Mouse (Mus musculus): ENCODE data around the gene Ago4. TPM values are rescaled to one million over a fixed set of nuclear protein-coding genes. Genes with fewer than 3 reads are reported as not detected.

Gene Ago4
- polyA plus RNA-seq, 1 experiment: 1.1 TPM

DNA sequence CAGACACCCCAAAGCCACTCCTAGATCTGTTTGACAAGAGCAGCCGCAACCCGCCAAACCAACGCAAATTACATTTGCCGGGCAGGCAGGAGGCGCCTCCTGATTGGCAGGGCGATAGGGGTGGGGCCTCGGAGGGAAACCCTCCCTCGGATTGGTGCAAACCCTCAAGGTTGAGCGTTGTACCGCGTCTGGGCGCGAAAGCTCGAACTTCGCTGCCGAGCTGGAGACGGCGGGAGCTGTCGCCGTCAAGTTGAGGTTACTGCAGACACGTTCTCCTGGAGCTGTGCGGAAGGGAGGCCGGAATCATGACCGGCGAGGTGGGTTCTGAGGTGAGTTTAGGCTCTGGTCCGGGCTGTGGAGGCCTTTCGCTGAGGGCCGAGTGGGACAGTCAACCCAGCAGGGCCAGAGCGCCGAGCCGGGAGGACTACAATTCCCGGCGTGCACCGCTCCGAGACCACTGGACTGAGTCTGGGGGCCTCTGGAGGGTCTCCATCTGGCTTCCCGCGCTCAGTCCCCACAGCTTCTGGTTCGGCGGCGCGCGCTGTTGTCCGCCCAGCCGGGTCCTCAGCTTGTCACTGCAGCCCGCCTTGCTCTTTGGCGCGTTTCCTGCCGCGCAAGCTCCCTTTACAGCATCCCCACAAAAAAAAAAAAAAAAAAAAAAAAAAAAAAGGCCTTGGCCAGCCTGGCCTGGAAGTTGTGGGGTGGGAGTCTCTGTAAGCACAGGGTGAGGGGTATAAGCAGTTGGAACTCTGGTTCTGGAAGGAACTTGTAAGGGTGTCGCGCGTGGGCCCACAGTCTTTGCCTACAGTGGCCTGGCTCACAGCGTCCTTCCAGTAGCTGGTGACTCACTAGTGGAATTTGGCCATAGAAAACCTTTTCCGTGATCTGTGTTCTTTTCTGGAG, 23.8 kb upstream of the Ago4 start, which contains the start of gene Clspn:
Gene Clspn (plus strand): TSS at position 127 of the 903 bp plus-strand sequence.
- Histone ChIP-seq H3K27ac (ENCODE audit: insufficient read depth, low read depth, low read length) (no peak within 1 kb of the TSS), H3K27me3 (replicated peaks; ENCODE audit: control insufficient read depth, insufficient read depth, low read length) (no peaks in the 10 kb centered on the region; the same call in 1 of the 2 replicates), H3K36me3 (ENCODE audit: control insufficient read depth, insufficient read depth, low read length) (no peaks in the 10 kb centered on the region), H3K4me3 (ENCODE audit: insufficient read depth, low read depth, low read length) (peak within 1 kb of the TSS; percentile 85), H3K4me1 (ENCODE audit: control insufficient read depth, insufficient read depth, low read length) (no peaks in the 10 kb centered on the region)
- peak; percentile 91 for DNase-seq
- 1% methylated on average over 54 of the region's 54 CpGs for WGBS
- TF ChIP-seq POLR2A (IDR thresholded peaks at IDR 0.05; ENCODE audit: low read depth, low read length) (no peak), CTCF (conservative IDR thresholded peaks at IDR 0.05; ENCODE audit: insufficient read depth, insufficient read length, low read depth, low read length) (no peak)

DNA sequence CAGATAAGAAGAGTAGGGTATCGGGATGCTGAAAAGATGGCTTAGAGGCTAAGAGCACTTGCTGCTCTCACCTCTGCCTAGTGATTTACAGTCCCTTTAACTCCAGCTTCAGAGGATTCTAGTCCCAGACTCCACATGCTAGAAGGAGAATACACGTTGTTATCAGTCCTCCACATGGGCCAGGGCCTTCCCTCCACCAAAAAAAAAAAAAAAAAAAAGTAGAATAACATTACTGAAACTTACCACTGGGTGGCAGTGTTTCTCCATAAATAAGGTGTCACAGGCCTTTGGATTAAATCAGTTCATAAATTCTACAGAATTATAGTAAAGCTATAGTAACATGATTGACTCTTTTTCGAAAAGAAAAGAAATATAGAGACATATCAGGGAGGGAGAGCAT, 21.2 kb upstream of the Ago4 start:
- no peaks in the 10 kb centered on the region for H3K27me3 ChIP-seq (replicated peaks; ENCODE audit: control insufficient read depth, insufficient read depth, low read length)
- H3K36me3 ChIP-seq (ENCODE audit: control insufficient read depth, insufficient read depth, low read length): no peaks in the 10 kb centered on the region
- TF ChIP-seq POLR2A (IDR thresholded peaks at IDR 0.05; ENCODE audit: low read depth, low read length) (no peak), CTCF (conservative IDR thresholded peaks at IDR 0.05; ENCODE audit: insufficient read depth, insufficient read length, low read depth, low read length) (no peak)
- peak; percentile 29 for DNase-seq
- H3K27ac ChIP-seq (ENCODE audit: insufficient read depth, low read depth, low read length): no peak overlapping the region
- H3K4me1 ChIP-seq (ENCODE audit: control insufficient read depth, insufficient read depth, low read length): no peaks in the 10 kb centered on the region
- no peak overlapping the region for H3K4me3 ChIP-seq (ENCODE audit: insufficient read depth, low read depth, low read length)
- 34% methylated on average over 3 of the region's 3 CpGs for WGBS

DNA sequence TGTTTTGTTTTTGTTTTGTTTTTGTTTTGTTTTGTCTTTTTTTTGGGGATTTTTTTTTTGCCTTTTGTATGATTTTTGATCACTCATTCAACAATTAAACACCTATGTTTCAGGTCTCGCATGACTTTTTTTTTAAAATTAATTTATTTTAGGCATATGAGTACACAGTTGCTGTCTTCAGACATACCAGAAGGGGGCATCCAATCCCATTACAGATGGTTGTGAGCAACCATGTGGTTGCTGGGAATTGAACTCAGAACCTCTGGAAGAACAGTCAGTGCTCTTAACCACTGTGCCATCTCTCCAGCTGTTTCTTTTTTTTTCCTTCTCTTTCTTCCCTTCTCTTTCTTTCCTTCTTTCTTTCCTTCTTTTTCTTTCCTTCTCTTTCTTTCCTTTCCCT, 20.4 kb upstream of the Ago4 start:
- Histone ChIP-seq H3K27me3 (replicated peaks; ENCODE audit: control insufficient read depth, insufficient read depth, low read length) (no peaks in the 10 kb centered on the region), H3K27ac (ENCODE audit: insufficient read depth, low read depth, low read length) (no peak overlapping the region), H3K4me3 (ENCODE audit: insufficient read depth, low read depth, low read length) (no peak overlapping the region), H3K36me3 (ENCODE audit: control insufficient read depth, insufficient read depth, low read length) (no peaks in the 10 kb centered on the region), H3K4me1 (ENCODE audit: control insufficient read depth, insufficient read depth, low read length) (no peaks in the 10 kb centered on the region)
- TF ChIP-seq POLR2A (IDR thresholded peaks at IDR 0.05; ENCODE audit: low read depth, low read length) (no peak), CTCF (conservative IDR thresholded peaks at IDR 0.05; ENCODE audit: insufficient read depth, insufficient read length, low read depth, low read length) (no peak)
- 97% methylated on average over 1 of the region's 1 CpGs for WGBS
- DNase-seq: no peak

DNA sequence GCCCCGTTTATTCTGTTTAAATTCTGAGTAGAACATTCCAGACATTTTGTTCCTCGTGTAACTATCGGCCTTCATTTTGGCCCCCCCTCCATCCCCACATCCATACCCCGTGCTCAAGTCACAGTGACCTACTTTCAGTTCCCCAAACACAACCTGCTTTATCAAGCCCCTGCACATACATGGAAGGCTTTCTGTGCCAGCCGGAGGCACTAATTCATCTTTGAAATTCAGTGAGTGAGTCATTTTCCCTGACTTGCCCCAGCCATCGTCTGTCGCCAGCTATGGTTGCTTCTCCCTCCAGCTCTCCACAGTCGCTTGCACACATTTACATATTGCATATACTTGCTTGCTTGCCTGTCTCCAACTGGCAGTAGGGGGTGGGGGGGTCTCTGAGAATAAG, 19.8 kb upstream of the Ago4 start:
- TF ChIP-seq POLR2A (IDR thresholded peaks at IDR 0.05; ENCODE audit: low read depth, low read length) (no peak), CTCF (conservative IDR thresholded peaks at IDR 0.05; ENCODE audit: insufficient read depth, insufficient read length, low read depth, low read length) (no peak)
- H3K27ac ChIP-seq (ENCODE audit: insufficient read depth, low read depth, low read length): no peak overlapping the region
- WGBS: 47% methylated on average over 8 of the region's 8 CpGs
- no peak overlapping the region for H3K4me3 ChIP-seq (ENCODE audit: insufficient read depth, low read depth, low read length)
- no peaks in the 10 kb centered on the region for H3K36me3 ChIP-seq (ENCODE audit: control insufficient read depth, insufficient read depth, low read length)
- H3K27me3 ChIP-seq (replicated peaks; ENCODE audit: control insufficient read depth, insufficient read depth, low read length): no peaks in the 10 kb centered on the region
- no peaks in the 10 kb centered on the region for H3K4me1 ChIP-seq (ENCODE audit: control insufficient read depth, insufficient read depth, low read length)
- DNase-seq: no peak

DNA sequence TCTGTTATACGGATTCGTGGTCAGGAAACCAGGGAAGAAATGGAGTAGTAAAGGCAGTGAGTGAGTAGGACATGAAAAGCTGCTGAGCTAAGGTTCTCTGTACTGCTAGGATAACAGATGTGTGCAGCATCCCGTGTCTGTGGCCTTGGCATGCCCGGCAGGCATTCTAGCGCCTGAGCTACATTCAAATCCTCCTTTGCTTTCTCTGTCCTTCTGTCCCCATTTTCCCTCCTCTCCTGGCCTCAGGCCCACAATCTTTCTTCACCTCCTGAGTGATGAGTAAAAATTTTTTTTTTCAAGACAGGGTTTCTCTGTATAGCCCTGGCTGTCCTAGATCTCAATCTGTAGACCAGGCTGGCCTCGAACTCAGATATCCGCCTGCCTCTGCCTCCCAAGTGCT, 18.9 kb upstream of the Ago4 start:
- Histone ChIP-seq H3K4me1 (ENCODE audit: control insufficient read depth, insufficient read depth, low read length) (no peaks in the 10 kb centered on the region), H3K4me3 (ENCODE audit: insufficient read depth, low read depth, low read length) (no peak overlapping the region), H3K36me3 (ENCODE audit: control insufficient read depth, insufficient read depth, low read length) (no peaks in the 10 kb centered on the region), H3K27me3 (replicated peaks; ENCODE audit: control insufficient read depth, insufficient read depth, low read length) (no peaks in the 10 kb centered on the region), H3K27ac (ENCODE audit: insufficient read depth, low read depth, low read length) (no peak overlapping the region)
- 65% methylated on average over 7 of the region's 7 CpGs for WGBS
- TF ChIP-seq POLR2A (IDR thresholded peaks at IDR 0.05; ENCODE audit: low read depth, low read length): no peak
- no peak for TF ChIP-seq CTCF (conservative IDR thresholded peaks at IDR 0.05; ENCODE audit: insufficient read depth, insufficient read length, low read depth, low read length)
- no peak for DNase-seq

DNA sequence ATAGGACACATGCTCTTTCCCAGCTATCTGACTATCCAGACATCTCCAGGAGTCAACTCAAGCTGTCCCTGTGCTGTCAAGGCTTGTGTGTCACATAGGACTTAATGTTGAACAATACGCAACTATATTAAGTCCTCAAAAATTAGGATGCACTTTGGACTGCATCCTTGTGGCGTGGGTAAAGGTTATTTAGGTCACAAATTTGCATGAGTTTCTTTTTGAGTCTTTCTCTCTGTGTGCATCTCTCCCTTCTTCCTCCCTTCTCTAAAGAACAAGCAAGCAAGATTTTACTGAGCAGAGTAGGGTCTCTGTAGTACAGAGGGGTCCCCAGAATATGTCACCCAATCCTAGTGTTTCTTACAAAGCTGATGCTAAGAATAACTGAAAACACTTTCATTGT, 12.9 kb upstream of the Ago4 start:
- no peak overlapping the region for H3K27ac ChIP-seq (ENCODE audit: insufficient read depth, low read depth, low read length)
- 79% methylated on average over 2 of the region's 2 CpGs for WGBS
- no peak overlapping the region for H3K4me3 ChIP-seq (ENCODE audit: insufficient read depth, low read depth, low read length)
- TF ChIP-seq CTCF (conservative IDR thresholded peaks at IDR 0.05; ENCODE audit: insufficient read depth, insufficient read length, low read depth, low read length): no peak
- no peak for TF ChIP-seq POLR2A (IDR thresholded peaks at IDR 0.05; ENCODE audit: low read depth, low read length)
- no peaks in the 10 kb centered on the region for H3K4me1 ChIP-seq (ENCODE audit: control insufficient read depth, insufficient read depth, low read length)
- DNase-seq: no peak
- H3K27me3 ChIP-seq (replicated peaks; ENCODE audit: control insufficient read depth, insufficient read depth, low read length): no peaks in the 10 kb centered on the region
- H3K36me3 ChIP-seq (ENCODE audit: control insufficient read depth, insufficient read depth, low read length): no peaks in the 10 kb centered on the region

DNA sequence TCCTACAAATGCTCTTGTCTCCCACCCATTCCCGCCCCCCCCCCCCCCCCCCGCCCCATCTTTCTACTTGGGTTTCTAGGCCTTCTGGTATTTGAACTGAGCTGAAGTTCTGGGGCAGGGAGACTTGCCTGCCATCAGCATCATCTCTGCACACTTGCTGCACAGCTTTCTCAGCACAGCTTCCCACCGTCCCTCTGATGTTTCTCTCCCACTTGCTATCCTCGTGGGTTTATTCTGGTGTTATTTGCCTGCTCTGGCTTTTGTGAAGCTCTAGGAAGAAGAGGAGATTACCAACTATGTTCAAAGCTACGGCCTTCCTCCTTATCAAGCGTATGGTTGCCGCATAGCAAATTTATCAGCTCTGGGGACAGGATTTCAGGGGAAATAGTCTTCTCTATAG, 12.4 kb upstream of the Ago4 start:
- Histone ChIP-seq H3K27ac (ENCODE audit: insufficient read depth, low read depth, low read length) (no peak overlapping the region), H3K4me1 (ENCODE audit: control insufficient read depth, insufficient read depth, low read length) (no peaks in the 10 kb centered on the region), H3K27me3 (replicated peaks; ENCODE audit: control insufficient read depth, insufficient read depth, low read length) (no peaks in the 10 kb centered on the region), H3K4me3 (ENCODE audit: insufficient read depth, low read depth, low read length) (no peak overlapping the region), H3K36me3 (ENCODE audit: control insufficient read depth, insufficient read depth, low read length) (no peaks in the 10 kb centered on the region)
- no peak for DNase-seq
- WGBS: 82% methylated on average over 7 of the region's 7 CpGs
- TF ChIP-seq POLR2A (IDR thresholded peaks at IDR 0.05; ENCODE audit: low read depth, low read length) (no peak), CTCF (conservative IDR thresholded peaks at IDR 0.05; ENCODE audit: insufficient read depth, insufficient read length, low read depth, low read length) (no peak)
